Mouse (Mus musculus): ENCODE results near the gene Apoc2. TPM values are rescaled to one million over a fixed set of nuclear protein-coding genes. Genes with fewer than 3 reads are reported as not detected.
A peak's percentile ranks its signal among the peaks of the same experiment; 100 is the strongest.
"Not testable (repeated sequence)": the region's sequence is repeated elsewhere in the genome, so short reads cannot be mapped to it uniquely, and the experiment has no call there.

The Apoc2 gene
- total and polyA plus RNA-seq, 3 experiments = not detected

GRCm38 (mm10) chr7:19688101-19688500 is 10.4 kb upstream of the Apoc2 start:
- no peak for DNase-seq (ENCODE audit: low read depth, low spot score)
- H3K36me3 ChIP-seq (ENCODE audit: control insufficient read depth in 1 of 2, insufficient read depth in 2 of 2, low read length in 2 of 2) = peaks cover 0 to 7% of the 10 kb centered on the region in 2 experiments; a peak in 2 of 4 replicates
- H3K9ac ChIP-seq (ENCODE audit: control insufficient read depth, low read depth, low read length, poor library complexity, severe bottlenecking) = no peak overlapping the region
- no peak for TF ChIP-seq NELFE (IDR thresholded peaks at IDR 0.05; ENCODE audit: low read depth, low read length)
- no peaks in the 10 kb centered on the region for H3K27me3 ChIP-seq (ENCODE audit: control insufficient read depth in 1 of 2, insufficient read depth in 2 of 2, low read length in 2 of 2)
- peaks cover 0 to 14% of the 10 kb centered on the region in 2 experiments; a peak in 2 of 4 replicates for H3K4me1 ChIP-seq (ENCODE audit: control insufficient read depth in 1 of 2, insufficient read depth in 2 of 2, low read length in 2 of 2)
- no peak overlapping the region for H3K27ac ChIP-seq (ENCODE audit: control insufficient read depth, low read depth, low read length)
- H3K4me3 ChIP-seq (ENCODE audit: control insufficient read depth in 1 of 2, insufficient read depth in 1 of 2, low read depth in 2 of 2, low read length in 2 of 2) = no peak overlapping the region
- H3K9me3 ChIP-seq (replicated peaks; ENCODE audit: insufficient read depth, low read length) = no peaks in the 10 kb centered on the region
- no peaks in the 10 kb centered on the region for H3K79me2 ChIP-seq (ENCODE audit: control insufficient read depth, insufficient read depth, low read length, poor library complexity)

- H3K9me3 ChIP-seq (replicated peaks; ENCODE audit: insufficient read depth, low read length); H3K27me3 ChIP-seq (ENCODE audit: control insufficient read depth in 1 of 2, insufficient read depth in 2 of 2, low read length in 2 of 2); H3K79me2 ChIP-seq (ENCODE audit: control insufficient read depth, insufficient read depth, low read length, poor library complexity); DNase-seq (ENCODE audit: low read depth, low spot score); H3K4me1 ChIP-seq (ENCODE audit: control insufficient read depth in 1 of 2, insufficient read depth in 2 of 2, low read length in 2 of 2); H3K9ac ChIP-seq (ENCODE audit: control insufficient read depth, low read depth, low read length, poor library complexity, severe bottlenecking); H3K36me3 ChIP-seq (ENCODE audit: control insufficient read depth in 1 of 2, insufficient read depth in 2 of 2, low read length in 2 of 2); H3K4me3 ChIP-seq (ENCODE audit: control insufficient read depth in 1 of 2, insufficient read depth in 1 of 2, low read depth in 2 of 2, low read length in 2 of 2): not testable (repeated sequence)
- TF ChIP-seq ZNF384 (IDR thresholded peaks at IDR 0.05; ENCODE audit: low read depth, low read length) = peak; percentile 41; the same call in 1 of the 2 replicates
- TF ChIP-seq MYC (IDR thresholded peaks at IDR 0.05; ENCODE audit: low read depth, low read length) = peak; percentile 81
- peak; percentile 81 for TF ChIP-seq MAX (IDR thresholded peaks at IDR 0.05; ENCODE audit: low read length)
- peak; percentile 30; the same call in 1 of the 2 replicates for TF ChIP-seq USF1 (IDR thresholded peaks at IDR 0.05; ENCODE audit: low read depth, low read length)
- 0 out of 2 replicates have a peak overlapping the region, but pooled peaks have one; percentile 34 for H3K27ac ChIP-seq (ENCODE audit: control insufficient read depth, low read depth, low read length)
Measured at GRCm38 (mm10) chr7:19686927-19687583, 9.3 kb upstream of the Apoc2 start.

- Histone ChIP-seq H3K4me3 (ENCODE audit: control insufficient read depth in 1 of 2, insufficient read depth in 1 of 2, low read depth in 2 of 2, low read length in 2 of 2) (no peak overlapping the region), H3K4me1 (ENCODE audit: control insufficient read depth in 1 of 2, insufficient read depth in 2 of 2, low read length in 2 of 2) (peaks cover 0 to 10% of the 10 kb centered on the region in 2 experiments; a peak in 2 of 4 replicates), H3K27ac (ENCODE audit: control insufficient read depth, low read depth, low read length) (no peak overlapping the region), H3K9ac (ENCODE audit: control insufficient read depth, low read depth, low read length, poor library complexity, severe bottlenecking) (no peak overlapping the region), H3K9me3 (replicated peaks; ENCODE audit: insufficient read depth, low read length) (no peaks in the 10 kb centered on the region), H3K36me3 (ENCODE audit: control insufficient read depth in 1 of 2, insufficient read depth in 2 of 2, low read length in 2 of 2) (peaks cover 0 to 7% of the 10 kb centered on the region in 2 experiments; a peak in 2 of 4 replicates), H3K27me3 (ENCODE audit: control insufficient read depth in 1 of 2, insufficient read depth in 2 of 2, low read length in 2 of 2) (no peaks in the 10 kb centered on the region), H3K79me2 (ENCODE audit: control insufficient read depth, insufficient read depth, low read length, poor library complexity) (no peaks in the 10 kb centered on the region)
- DNase-seq (ENCODE audit: low read depth, low spot score) = no peak
- TF ChIP-seq POLR2AphosphoS2 (IDR thresholded peaks at IDR 0.05; ENCODE audit: low read length) = no peak
- no peak for TF ChIP-seq GATA1 (IDR thresholded peaks at IDR 0.05; ENCODE audit: low read depth, low read length)
- no peak for TF ChIP-seq CHD1 (IDR thresholded peaks at IDR 0.05; ENCODE audit: low read depth, low read length)
- TF ChIP-seq ZNF384 (IDR thresholded peaks at IDR 0.05; ENCODE audit: low read depth, low read length) = no peak
- no peak for TF ChIP-seq NRF1 (IDR thresholded peaks at IDR 0.05; ENCODE audit: insufficient read depth, low read depth, low read length, poor library complexity, severe bottlenecking)
- no peak for TF ChIP-seq CTCF (IDR thresholded peaks at IDR 0.05 in 2 of 3, conservative IDR thresholded peaks at IDR 0.05 in 1 of 3; ENCODE audit: control insufficient read depth in 1 of 3, insufficient read depth in 1 of 3, low read depth in 2 of 3, low read length in 3 of 3, poor library complexity in 1 of 3, severe bottlenecking in 1 of 3)
Measured at GRCm38 (mm10) chr7:19686521-19686920, 8.8 kb upstream of the Apoc2 start.
